Mouse (Mus musculus): ENCODE measurements at regions not wholly inside any gene's neighbourhood (a gene's known extent, or its start where the extent isn't known, plus 50 kb on each side); places are given as distances from the start of the nearest gene placed in this dataset.
A peak's percentile ranks its signal among the peaks of the same experiment; 100 is the strongest.

GRCm38 (mm10) chr17:48592457-48592856, 137.8 kb downstream of the Unc5cl start:
- no peak for DNase-seq (ENCODE audit: low read depth, low spot score)

- DNase-seq (ENCODE audit: low read depth, low spot score) = no peak
Observed at GRCm38 (mm10) chr17:48595418-48595963, 140.8 kb downstream of the Unc5cl start.

- no peak for DNase-seq (ENCODE audit: low read depth, low spot score)
Observed at GRCm38 (mm10) chr17:48596406-48596805, 141.7 kb downstream of the Unc5cl start.

- DNase-seq (ENCODE audit: low read depth, low spot score) = no peak
Observed at GRCm38 (mm10) chr17:48597301-48597700, 142.6 kb downstream of the Unc5cl start.

- DNase-seq (ENCODE audit: low read depth, low spot score) = no peak
Observed at GRCm38 (mm10) chr17:48598471-48599141, 143.9 kb downstream of the Unc5cl start.

- no peak for DNase-seq (ENCODE audit: low read depth, low spot score)
Observed at GRCm38 (mm10) chr17:48600176-48600575, 145.5 kb downstream of the Unc5cl start.

- no peak for DNase-seq (ENCODE audit: low read depth, low spot score)
Observed at GRCm38 (mm10) chr17:48602554-48602953, 147.9 kb downstream of the Unc5cl start.

GRCm38 (mm10) chr17:48606767-48607166, 152.1 kb downstream of the Unc5cl start:
- DNase-seq (ENCODE audit: low read depth, low spot score) = no peak

GRCm38 (mm10) chr17:48608315-48608714, 153.6 kb downstream of the Unc5cl start:
- no peak for DNase-seq (ENCODE audit: low read depth, low spot score)

GRCm38 (mm10) chr17:48610107-48610506, 155.4 kb downstream of the Unc5cl start:
- DNase-seq (ENCODE audit: low read depth, low spot score) = no peak

GRCm38 (mm10) chr17:48610806-48611205, 156.1 kb downstream of the Unc5cl start:
- DNase-seq (ENCODE audit: low read depth, low spot score) = no peak

GRCm38 (mm10) chr17:48613491-48613890, 158.8 kb downstream of the Unc5cl start:
- DNase-seq (ENCODE audit: low read depth, low spot score) = no peak

- DNase-seq (ENCODE audit: low read depth, low spot score) = no peak
Observed at GRCm38 (mm10) chr17:48615248-48615647, 160.5 kb downstream of the Unc5cl start.

GRCm38 (mm10) chr17:48616205-48616604, 161.5 kb downstream of the Unc5cl start:
- no peak for DNase-seq (ENCODE audit: low read depth, low spot score)

GRCm38 (mm10) chr17:48620896-48621295, 166.2 kb downstream of the Unc5cl start:
- no peak for DNase-seq (ENCODE audit: low read depth, low spot score)

- DNase-seq (ENCODE audit: low read depth, low spot score) = no peak
Observed at GRCm38 (mm10) chr17:48621676-48622075, 167.0 kb downstream of the Unc5cl start.

GRCm38 (mm10) chr17:48624937-48625336, 170.2 kb downstream of the Unc5cl start:
- no peak for DNase-seq (ENCODE audit: low read depth, low spot score)

- peak; percentile 51 for DNase-seq (ENCODE audit: low read depth, low spot score)
Observed at GRCm38 (mm10) chr17:48625971-48626370, 171.3 kb downstream of the Unc5cl start.

- DNase-seq (ENCODE audit: low read depth, low spot score) = no peak
Observed at GRCm38 (mm10) chr17:48639611-48640010, 184.9 kb downstream of the Unc5cl start.

GRCm38 (mm10) chr17:48643533-48644019, 188.9 kb downstream of the Unc5cl start:
- DNase-seq (ENCODE audit: low read depth, low spot score) = no peak

- DNase-seq (ENCODE audit: low read depth, low spot score) = no peak
Observed at GRCm38 (mm10) chr17:48645056-48645455, 190.4 kb downstream of the Unc5cl start.

GRCm38 (mm10) chr17:48646626-48647195, 192.0 kb downstream of the Unc5cl start:
- no peak for DNase-seq (ENCODE audit: low read depth, low spot score)

GRCm38 (mm10) chr17:48647431-48647830, 192.7 kb downstream of the Unc5cl start:
- DNase-seq (ENCODE audit: low read depth, low spot score) = no peak

Measured in telencephalon, adult 2 months (tissue).